Mouse (Mus musculus): ENCODE data around the gene Zbtb7b.
"Not testable (repeated sequence)": the region's sequence is repeated elsewhere in the genome, so short reads cannot be mapped to it uniquely, and the experiment has no call there.

Gene Zbtb7b
- long read RNA-seq, experiment 1, partial matches to known transcripts, result 1 of 2 reads
- long read RNA-seq, experiment 1, other reads (novel, unspliced or antisense), result 1 of 2 reads
- long read RNA-seq, experiment 2, partial matches to known transcripts, result 0 of 3 reads
- long read RNA-seq, experiment 2, other reads (novel, unspliced or antisense), result 3 of 3 reads

DNA sequence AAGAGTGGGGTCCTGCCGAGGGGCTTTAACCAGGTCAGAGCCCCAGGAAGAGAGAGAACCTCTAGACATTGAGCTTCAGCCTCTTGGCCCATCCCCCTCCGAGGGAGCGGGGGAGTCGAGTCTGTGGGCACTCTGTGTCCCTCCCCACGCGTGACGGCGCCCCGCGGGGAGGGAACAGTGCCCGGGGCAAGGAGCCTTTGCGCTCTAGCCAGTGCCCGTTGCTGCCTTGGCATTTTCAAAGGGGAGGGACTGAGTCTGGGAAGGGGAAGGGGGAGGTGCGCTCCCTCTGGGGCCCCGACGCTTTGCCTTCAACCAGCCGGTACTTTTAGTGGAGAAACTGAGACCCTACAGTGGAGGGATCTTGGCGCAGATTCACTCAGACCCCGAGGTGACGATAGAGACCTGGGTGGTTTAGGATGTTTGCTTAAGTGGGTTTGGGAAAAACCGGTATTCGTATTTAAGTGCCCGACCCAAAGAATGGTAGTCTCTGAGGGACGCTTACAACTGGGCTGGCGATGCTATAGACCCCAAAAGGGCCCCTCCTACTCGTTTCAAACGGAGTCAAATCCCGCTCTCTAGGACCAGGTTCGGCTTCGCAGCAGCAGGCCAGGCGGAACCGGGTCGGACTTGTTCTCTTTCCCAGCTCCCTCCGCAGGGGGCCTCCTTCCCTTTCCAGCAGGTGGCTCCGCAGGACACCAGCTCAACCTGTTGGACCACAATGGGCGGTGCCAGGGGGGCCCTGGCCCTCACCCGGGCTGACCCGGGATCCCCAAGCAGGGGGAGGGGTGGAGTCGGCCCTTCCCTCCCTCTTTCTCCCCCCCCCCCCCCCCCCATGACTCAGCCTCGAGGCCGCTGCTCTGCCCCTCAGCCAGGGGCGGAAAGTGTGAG is at the start of gene Zbtb7b:
Gene Zbtb7b, minus strand, starts transcription at position 771 of the 888 bp plus-strand sequence.
- intact Hi-C loops (cut with DNase I), result no loop called here

DNA sequence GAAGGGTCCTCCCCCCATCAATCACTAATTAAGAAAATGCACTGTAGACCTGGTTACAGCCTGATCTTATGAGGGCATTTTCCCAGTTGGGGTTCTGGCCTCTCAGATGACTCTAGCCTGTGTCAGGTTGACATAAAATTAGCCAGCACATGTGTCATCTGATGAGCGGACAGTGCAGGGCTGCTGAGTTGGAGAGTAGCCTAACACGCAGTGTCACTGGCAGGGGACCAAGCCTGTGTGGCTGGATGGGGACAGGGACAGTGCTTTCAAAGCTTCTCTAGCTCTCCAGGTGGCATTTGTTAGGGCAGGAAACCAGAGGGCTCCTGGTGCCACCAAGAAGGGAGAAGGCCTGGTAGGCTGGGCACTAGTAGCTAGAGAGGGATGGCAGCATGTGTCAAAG is 46.1 kb upstream of the Zbtb7b start:
- intact Hi-C loops (cut with DNase I), result no loop called here

DNA sequence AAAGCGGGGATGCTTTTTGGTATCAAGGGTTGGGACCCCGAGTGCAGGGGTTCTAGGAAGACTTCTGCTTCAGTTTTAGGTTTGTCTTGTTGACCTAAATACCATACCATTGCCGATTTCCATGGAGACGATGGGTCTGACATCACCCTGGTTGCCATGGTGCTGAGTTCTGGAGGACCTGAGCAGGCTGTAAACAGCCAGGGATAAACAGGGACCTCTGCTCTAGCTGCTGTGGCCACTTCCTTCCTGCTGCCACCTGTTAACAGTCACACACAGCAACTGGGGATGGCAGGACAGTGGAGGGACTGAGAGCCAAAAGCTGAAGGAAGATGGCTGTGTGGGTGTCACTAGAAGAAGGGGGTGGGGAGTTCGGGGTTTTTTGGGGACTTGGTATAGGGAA is 42.7 kb upstream of the Zbtb7b start:
- intact Hi-C loops (cut with DNase I), result no loop called here

DNA sequence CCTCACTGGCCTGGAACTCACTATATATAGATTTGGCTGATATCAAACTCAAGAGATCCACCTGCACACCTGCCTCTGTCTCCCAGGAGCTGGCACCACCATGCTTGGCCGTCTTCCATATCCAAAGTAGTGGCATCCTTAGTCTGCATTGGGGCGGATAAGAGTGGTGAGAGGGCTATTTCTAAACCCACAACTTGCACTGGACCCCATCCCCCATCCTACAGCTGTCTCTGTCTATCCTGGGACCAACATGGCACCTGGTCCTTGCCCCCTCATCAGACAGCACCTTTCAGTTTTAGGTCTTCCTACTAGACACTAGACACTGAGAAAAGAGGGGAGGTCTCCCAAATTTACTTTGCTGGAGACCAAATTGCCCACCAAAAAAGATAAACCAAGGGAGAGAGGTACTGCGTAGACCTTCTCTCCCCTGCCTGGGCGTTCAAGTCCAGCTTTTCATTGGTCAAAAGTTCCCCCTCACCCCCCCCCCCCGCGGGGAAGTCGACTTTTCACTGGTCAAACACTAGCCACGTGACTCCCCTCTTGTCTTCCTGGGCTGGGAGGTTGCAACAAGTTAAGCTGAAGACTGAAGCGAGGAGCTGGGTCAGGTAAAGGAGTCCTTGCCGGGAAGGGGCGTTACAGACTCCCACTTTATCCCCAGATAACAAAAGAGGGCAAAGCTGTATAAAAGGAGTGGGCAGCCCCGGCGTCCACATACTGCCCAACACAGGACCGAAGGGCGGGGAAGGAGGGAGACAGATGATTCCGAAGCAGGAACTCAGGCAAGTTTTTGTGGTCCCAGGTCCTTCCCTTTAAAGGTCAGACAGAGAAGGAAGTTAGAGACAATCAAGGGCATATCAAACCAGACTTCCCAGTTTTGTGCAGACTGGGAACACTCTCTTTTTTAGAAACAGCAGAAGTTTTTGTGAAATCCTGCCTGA is 41.9 kb upstream of the Zbtb7b start, which contains the start of gene Pbxip1:
Gene Pbxip1, plus strand, starts transcription at position 531 of the 938 bp plus-strand sequence.
- intact Hi-C loops (cut with DNase I), result no loop called here

DNA sequence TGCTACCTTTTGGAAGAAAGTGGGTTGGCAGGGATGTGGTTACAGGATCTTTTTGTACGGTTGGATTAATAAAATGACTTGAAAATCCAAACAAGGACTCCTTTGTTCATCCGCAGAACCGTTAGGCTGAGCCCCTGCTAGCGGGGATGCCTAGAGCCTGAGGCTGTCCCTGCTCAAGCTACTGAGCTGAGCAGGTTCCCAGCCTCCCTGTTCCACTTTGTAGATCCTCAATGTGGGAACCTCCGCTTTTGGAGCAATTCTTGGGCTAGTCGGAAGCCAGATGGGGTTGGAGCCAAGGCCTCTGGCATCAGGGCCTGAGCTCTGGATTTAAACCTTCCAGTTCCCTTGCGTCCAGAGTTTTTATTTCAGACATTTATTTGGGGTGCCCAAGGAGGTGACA is 40.5 kb upstream of the Zbtb7b start:
- intact Hi-C loops (cut with DNase I), result no loop called here

DNA sequence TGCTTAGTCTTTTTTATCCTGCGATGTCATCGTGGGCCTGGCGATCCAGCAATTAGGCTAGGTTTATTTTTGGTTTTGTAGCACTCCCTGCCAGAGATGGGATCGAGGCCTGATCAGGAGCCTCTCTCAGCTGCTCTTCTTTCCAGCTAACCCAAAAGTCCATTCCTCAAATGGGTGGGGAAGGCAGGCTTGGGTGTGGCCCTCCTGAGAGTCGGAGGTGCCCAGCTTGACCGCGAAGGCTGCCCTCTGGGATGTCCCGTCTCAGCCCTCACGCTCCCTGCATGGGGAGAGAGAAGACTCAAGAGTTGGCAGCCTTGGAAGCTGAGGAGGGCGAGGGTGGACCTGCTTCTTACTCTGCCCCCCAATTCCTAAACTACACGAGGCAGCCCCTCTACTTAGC is 40.0 kb upstream of the Zbtb7b start:
- intact Hi-C loops (cut with DNase I), result no loop called here

DNA sequence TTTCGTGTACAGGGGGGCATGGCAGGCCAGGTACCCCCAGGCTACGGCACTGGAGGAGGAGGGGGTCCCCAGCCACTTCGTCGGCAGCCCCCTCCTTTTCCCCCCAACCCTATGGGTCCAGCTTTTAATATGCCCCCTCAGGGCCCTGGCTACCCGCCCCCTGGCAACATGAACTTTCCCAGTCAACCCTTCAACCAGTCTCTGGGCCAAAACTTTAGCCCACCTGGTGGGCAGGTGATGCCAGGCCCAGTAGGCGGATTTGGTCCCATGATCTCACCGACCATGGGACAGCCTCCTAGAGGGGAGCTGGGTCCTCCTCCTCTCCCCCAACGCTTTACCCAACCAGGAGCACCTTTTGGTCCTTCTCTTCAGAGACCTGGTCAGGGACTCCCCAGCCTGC is 38.0 kb upstream of the Zbtb7b start:
- intact Hi-C loops (cut with DNase I), result no loop called here

DNA sequence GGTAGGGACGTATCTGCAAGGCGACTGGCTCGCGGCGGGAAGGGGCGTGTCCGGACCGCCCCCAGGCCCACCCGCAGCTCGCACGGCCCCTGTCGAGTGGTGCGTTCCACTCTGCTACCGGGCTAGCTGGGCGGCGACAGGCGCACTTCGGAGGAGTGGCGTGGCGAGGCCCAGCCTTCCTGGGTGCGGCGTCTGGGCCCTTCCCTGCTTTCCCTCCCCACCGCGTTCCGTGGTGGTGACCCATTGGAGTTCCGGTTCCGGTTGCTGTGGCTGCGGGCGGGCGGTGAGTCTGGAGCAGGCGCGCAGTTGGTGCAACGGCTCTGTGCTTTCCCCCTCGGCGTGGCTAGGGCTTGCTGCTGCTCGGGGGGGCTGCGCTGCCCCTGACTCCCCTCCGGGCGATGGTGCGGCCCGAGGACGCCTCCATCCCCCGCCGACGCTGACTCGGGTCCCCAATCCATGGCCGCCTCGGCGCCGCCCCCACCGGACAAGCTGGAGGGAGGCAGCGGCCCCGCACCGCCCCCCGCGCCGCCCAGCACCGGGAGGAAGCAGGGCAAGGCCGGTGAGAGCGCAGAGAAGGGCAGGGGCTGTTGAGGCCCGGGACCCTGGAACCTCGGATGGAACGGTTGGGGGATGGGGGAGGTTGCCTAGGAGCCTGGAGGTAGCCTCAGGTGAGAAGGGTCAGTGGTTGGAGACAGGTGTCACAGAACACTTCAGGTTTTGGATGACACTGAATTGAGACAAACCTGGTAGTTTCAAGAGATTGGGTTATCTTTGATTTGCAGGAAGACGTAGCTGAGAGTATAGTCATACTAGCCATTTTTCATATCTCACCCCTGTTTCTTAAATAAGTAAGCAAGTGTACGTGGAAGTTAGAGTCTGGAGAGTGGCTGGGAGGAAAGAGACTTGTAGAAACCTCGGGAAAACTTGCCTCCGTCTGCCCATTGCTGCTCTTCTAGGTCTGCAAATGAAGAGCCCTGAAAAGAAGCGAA is 35.9 kb upstream of the Zbtb7b start, which contains the start of gene Pygo2:
Gene Pygo2, plus strand, starts transcription at position 44 of the 989 bp plus-strand sequence.
- intact Hi-C loops (cut with DNase I), result no loop called here

DNA sequence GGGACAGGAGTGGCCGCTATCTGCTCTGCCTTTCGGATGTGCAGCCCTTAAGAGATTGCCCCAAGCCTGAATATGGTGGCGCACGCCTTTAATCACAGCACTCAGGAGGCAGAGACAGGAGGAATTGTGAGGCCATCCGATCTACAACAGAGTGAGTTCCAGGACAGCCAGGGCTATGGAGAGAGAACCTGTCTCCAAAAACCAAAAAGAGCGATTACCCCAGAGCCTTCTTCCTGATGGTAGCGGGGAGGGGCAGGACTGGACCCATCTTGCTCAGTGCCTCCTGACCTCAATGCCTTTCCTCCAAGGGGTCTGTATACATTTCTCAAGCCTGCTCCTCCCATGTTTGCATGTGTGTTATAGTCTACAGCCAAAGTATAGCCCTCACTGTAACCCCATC is 34.4 kb upstream of the Zbtb7b start:
- intact Hi-C loops (cut with DNase I), result not testable (repeated sequence)

DNA sequence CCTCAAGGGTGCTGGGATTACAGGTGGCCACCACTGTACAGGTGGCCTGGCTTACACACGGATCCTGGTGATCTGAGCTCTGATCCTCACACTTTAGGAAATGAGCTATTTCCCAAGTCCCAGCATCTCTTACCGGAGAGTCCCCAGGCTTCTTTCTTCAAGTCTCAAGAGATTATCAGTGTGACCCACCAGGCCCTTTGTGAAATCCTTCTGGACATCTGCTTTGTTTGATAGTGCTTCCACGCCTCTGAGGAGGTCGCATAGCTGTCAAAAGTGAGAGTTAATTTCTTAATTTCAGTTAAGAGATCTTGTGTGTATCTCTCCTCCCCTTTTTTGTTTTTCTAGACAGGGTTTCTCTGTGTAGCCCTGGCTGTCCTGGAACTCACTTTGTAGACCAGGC is 31.3 kb upstream of the Zbtb7b start:
- intact Hi-C loops (cut with DNase I), result no loop called here

DNA sequence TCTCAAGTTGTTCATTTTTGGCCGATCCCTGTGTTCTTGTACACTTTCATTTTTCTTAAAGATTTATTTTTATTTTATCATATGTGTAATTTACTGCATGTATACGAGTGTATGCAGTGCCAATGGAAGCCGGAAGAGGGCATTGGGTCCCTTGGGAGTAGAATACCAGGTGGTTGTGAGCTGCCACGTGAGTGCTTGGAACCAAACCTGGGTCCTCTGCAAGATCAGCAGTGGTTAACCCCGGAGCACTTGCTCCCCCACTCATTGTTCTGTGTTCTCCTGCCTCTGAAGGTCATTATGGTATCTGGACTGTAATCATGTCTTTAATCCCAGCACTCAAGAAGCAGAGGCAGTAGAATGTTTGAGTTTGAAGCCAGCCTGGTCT is 30.6 kb upstream of the Zbtb7b start:
- intact Hi-C loops (cut with DNase I), result no loop called here

DNA sequence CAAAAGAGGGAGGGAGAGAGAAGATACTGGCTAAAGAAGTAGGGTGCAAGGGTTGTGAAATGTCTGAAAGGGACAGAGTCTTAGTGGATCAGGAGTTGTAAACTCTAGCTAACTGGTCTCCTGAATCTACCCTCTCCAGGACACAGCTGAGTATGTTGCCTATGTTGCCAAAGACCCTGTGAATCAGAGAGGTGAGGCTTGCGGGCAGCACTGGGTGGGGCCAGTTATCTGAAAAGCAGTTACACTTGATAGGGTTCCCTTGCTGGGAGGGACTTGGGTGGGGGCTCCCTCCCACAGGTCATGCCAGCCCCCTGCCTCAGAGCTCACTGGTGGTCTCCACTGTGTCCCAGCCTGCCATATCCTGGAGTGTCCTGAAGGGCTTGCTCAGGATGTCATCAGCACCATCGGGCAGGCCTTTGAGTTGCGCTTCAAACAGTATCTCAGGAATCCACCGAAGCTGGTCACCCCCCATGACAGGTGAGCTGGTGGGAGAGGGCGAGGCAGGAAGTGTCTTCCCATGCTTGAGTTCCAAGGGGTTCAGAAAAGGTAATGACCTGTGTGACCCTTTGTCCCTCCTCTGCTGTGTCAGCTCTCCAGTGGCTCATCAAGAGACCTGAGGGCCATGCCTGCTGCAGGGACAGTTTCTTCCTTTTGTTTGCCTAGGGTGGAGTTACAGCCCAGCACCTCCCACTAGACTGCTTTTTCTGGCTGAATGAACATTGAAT is 30.0 kb upstream of the Zbtb7b start:
- intact Hi-C loops (cut with DNase I), result no loop called here

DNA sequence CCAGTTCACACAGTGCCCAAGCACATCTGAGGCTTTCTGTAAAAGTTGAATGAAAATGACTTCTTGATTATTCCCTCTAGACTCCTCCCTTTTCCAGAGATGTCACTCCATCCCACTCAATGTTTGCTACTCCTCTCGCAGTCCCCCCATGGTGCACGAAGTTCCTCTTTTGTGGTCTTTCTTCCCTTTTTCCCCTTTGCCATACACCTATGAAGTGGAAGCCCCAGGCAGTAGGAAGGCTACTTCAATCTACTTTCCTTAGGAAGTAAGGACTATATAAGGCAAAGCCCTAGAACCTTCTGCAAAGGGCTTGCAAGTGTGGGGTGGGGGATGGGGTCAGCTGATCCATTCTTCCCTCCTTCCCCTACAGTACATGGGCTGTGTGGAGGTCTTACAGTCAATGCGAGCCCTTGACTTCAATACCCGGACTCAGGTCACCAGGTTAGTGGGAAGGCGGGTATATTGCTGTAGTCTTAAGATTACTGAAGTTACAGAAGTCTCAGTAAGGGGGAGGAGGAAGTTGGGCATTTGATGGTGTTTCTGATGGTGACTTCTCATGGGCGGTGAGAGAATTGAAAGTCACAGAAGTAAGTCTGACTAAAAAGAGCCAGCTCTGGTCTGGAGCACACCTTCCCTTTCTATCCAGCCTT is 28.1 kb upstream of the Zbtb7b start:
- intact Hi-C loops (cut with DNase I), result no loop called here

DNA sequence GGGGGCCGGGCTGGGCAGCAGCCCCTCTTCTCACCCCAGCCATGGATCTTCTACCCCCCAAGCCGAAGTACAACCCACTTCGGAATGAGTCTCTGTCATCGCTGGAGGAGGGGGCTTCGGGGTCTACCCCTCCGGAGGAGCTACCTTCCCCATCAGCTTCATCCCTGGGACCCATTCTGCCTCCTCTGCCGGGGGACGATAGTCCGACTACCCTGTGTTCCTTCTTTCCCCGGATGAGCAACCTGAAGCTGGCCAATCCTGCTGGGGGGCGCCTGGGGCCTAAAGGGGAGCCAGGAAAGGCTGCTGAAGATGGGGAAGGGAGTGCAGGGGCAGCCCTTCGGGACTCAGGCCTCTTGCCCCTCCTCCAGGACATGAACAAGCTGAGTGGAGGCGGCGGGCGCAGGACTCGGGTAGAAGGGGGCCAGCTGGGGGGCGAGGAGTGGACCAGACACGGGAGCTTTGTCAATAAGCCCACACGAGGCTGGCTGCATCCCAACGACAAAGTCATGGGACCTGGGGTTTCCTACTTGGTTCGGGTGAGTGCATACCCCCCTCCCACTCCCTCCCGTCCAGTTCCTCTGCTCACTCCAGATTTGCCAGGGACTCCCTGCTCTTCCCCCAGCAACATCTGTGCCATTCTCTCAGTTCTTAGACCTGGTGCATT is 27.4 kb upstream of the Zbtb7b start:
- intact Hi-C loops (cut with DNase I), result no loop called here

DNA sequence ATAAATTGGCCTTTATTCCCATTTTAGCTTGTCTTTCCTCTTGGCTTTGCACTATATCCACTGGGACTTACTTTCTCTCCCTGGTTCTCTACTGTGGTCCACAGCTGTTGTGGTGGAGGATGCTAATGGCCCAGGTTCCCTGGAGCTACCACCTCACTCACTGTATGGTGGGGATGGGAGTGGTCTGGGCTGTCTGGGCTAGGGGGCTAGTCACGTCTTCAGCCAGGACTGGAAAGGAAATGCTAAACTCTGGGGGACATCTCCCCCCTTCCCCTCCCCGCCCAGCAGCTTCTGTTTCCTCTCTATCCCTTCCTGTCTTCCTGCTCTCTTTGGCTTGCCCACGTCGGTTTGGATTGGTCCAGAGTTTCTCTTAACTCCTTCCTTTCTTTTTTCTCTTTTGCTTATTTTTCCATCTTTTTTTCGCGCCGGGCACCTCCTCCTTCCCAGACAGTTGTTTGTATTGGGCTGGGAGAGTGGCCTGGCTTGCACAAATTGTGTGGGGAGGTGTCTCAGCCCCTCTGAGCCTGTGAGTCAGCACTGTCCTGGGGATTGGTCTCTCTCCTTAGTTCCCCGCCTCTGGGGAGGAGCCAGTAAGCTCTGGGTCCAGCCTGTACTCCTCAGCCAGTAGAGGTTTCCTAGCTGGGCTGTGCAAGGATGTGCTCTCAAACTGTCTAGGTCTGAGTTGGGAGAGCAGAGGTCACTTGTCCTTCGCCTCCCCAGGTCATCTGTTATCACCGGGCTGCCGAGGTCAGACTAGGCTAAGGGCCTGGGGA is 26.6 kb upstream of the Zbtb7b start:
- intact Hi-C loops (cut with DNase I), result no loop called here

DNA sequence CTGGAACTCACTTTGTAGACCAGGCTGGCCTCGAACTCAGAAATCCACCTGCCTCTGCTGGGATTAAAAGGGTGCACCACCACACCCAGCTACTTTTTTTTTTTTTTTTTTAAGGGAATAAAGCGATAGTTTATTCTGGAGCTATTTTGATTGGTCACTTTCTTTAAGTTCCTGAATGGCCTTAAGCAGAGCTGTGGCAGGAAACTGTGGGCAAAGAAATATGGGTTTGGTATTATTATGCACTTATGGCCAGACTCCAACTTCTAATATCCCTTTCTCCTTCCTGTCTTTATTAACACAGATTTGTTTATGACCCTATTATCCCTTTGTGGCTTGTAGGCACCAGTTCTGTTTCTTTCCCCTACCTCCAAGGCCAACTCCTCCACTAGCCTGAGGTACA is 25.8 kb upstream of the Zbtb7b start:
- intact Hi-C loops (cut with DNase I), result no loop called here

DNA sequence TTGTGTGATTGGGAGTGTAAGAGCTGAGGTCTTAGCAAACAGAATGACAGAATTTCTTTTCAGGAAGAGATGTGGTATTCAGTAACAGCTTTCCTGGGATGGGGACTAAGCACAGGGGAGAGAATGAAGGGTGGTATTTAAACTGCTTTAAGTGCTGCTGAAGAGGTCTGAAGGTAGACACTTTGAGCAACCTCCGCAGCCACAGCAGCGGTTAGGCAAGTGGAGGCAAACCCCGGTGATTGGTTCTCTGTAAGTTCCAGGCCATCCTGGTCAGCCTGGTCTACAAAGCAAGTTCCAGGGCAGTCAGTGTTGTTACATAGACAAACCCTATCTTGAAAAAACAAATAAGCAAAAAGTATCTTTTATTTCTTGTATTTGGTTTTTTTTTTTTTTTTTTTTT is 25.4 kb upstream of the Zbtb7b start:
- intact Hi-C loops (cut with DNase I), result no loop called here

DNA sequence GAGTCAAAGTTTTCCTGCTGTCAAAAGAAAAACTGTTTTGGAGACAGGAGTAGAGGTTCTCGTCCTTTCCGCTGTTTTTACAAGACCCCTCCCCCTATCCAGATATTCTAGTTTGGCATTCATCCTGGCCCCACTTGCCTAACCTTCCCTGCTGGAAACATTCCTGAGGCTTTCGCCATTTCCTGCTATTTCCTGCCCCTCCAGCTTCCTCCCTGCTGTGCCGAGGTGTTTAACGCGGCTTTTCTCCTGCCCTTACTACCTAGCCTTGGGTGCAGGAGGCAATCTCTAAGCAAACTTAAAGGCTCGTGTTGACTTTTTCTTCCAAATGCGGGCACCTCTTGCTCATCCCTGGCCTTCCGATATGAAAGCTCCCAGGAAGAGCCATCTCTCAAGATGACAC is 25.0 kb upstream of the Zbtb7b start:
- intact Hi-C loops (cut with DNase I), result no loop called here

Measured in adrenal gland (tissue).